Mouse (Mus musculus): ENCODE results near the gene Mlst8. TPM values are rescaled to one million over a fixed set of nuclear protein-coding genes. Genes with fewer than 3 reads are reported as not detected.

The Mlst8 gene
- polyA plus RNA-seq, 1 experiment from 2014 or later, result 29.7 TPM

DNA sequence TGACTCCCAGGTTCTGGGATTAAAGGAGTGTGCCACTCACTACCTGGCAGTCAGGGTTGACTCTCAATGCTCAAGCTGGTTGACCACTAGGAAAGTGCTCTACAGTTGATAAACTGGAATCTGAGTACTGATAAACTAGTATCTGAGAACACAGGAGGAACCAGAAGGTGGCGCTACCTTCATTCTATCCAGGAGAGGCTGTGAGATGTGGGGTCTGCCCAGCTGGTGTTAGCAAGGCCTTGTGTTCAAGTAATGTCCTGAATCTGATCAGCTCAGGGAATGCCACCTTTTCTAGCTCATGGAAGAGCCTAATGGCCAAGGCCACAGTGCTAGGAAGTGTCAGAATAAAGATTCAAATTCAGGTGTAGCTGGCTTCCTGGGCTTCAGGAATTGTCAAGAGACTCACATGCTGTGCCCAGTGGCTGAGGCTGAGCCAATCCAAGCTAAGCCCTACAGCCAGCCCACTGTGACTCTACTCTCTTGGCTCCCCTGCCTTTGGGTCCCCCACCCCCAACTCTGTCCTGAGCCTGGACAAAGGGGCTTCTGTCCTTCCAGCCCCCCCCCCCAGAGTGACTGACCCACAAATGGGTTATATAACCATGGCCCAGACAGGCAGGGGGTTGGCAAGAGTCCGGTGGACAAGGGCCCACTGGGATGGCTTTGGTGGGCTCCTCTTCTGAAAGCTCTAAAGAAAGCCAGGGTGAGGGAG, 15.9 kb upstream of the Mlst8 start:
- 45% methylated on average over 2 of the region's 2 CpGs for WGBS
- Histone ChIP-seq H3K4me1 (ENCODE audit: control insufficient read depth, insufficient read depth, low read length) (peaks cover 6% of the 10 kb centered on the region), H3K9me3 (ENCODE audit: control insufficient read depth, low read length) (no peaks in the 10 kb centered on the region), H3K27me3 (ENCODE audit: control insufficient read depth, insufficient read depth, low read length) (no peaks in the 10 kb centered on the region), H3K27ac (ENCODE audit: low read depth, low read length) (no peak overlapping the region), H3K4me2 (ENCODE audit: low read depth) (no peak overlapping the region), H3K9ac (ENCODE audit: low read length) (no peak overlapping the region), H3K4me3 (ENCODE audit: low read depth, low read length) (no peak overlapping the region), H3K36me3 (ENCODE audit: control insufficient read depth, insufficient read depth, low read length) (peaks cover 4% of the 10 kb centered on the region; the same call in 1 of the 2 replicates)
- no peak for ATAC-seq (ENCODE audit: insufficient read depth, low FRiP score, low TSS enrichment)
- DNase-seq (ENCODE audit: low spot score), result peak; percentile 55

DNA sequence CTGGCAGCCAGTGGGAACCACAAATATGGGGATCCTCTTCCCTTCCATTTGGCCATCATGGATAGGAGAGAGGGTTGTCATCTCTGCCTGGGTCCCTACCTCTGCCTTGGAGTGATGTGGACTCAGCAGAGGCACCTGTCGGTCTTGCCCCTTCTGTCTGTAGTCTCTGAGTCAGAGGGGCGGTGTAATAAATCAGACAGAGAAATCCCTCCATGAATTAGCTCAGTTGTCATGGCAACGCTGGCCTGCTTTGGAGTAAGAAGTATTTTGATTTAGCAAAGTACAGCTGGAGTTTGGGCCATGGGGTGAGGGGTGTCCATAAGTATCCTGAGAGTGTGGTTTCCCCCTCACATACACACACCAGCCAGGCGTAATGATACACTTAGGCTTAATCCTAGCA, 11.5 kb upstream of the Mlst8 start:
- Histone ChIP-seq H3K36me3 (ENCODE audit: control insufficient read depth, insufficient read depth, low read length) (no peaks in the 10 kb centered on the region), H3K4me1 (ENCODE audit: control insufficient read depth, insufficient read depth, low read length) (peaks cover 13% of the 10 kb centered on the region), H3K4me2 (ENCODE audit: low read depth) (peak overlapping the region; percentile 89; the same call in 1 of the 2 replicates), H3K27ac (ENCODE audit: low read depth, low read length) (no peak overlapping the region), H3K4me3 (ENCODE audit: low read depth, low read length) (no peak overlapping the region), H3K27me3 (ENCODE audit: control insufficient read depth, insufficient read depth, low read length) (peaks cover 4% of the 10 kb centered on the region; the same call in 1 of the 2 replicates), H3K9me3 (ENCODE audit: control insufficient read depth, low read length) (no peaks in the 10 kb centered on the region), H3K9ac (ENCODE audit: low read length) (no peak overlapping the region)
- ATAC-seq (ENCODE audit: insufficient read depth, low FRiP score, low TSS enrichment) (no peak), DNase-seq (ENCODE audit: low spot score) (no peak)
- WGBS, result 72% methylated on average over 4 of the region's 4 CpGs

DNA sequence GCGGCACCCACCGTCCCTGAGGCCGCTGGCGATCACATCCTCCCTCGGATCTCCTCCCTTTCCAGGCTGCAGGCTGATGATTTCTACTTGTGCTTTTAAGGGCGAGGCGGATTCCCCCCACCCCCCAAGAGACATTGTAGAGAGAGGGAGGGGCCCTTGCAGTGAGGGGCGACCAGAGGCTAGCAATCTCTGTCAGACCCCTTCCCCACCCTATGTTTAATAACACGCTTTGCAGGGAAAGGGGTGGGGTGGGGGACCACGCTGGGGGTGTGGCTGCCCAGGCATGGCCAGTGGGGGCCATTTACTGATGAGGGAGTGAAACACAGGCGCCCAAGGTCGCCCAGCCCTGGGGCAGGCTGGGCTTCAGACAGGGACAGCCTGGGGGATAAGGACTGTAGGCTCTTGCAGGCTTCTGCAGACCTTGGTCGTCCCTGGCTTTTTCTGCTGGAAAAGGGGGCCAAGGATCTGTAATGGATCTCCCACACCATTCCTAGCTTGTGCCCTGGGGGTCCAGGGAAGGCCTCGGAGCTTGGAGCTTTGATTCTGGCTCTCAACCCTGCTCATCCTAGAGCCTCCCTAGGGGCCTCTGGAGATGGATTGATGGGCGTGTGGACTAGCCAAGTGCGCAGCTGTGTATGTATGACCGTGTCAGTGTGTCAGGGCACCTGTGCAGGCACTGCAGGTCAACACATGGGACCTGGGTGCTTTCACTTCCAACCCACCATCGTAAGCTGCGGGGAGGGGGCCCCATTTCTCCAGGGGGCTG, 10.6 kb upstream of the Mlst8 start:
- peaks cover 4% of the 10 kb centered on the region; the same call in 1 of the 2 replicates for H3K27me3 ChIP-seq (ENCODE audit: control insufficient read depth, insufficient read depth, low read length)
- peaks cover 13% of the 10 kb centered on the region for H3K4me1 ChIP-seq (ENCODE audit: control insufficient read depth, insufficient read depth, low read length)
- H3K36me3 ChIP-seq (ENCODE audit: control insufficient read depth, insufficient read depth, low read length), result no peaks in the 10 kb centered on the region
- peak overlapping the region; percentile 89 for H3K4me2 ChIP-seq (ENCODE audit: low read depth)
- DNase-seq (ENCODE audit: low spot score) (peak; percentile 60), ATAC-seq (ENCODE audit: insufficient read depth, low FRiP score, low TSS enrichment) (peak; percentile 37)
- peak overlapping the region; percentile 76 for H3K27ac ChIP-seq (ENCODE audit: low read depth, low read length)
- WGBS, result 20% methylated on average over 17 of the region's 19 CpGs
- H3K9ac ChIP-seq (ENCODE audit: low read length), result peak overlapping the region; percentile 73
- H3K4me3 ChIP-seq (ENCODE audit: low read depth, low read length), result peak overlapping the region; percentile 60
- H3K9me3 ChIP-seq (ENCODE audit: control insufficient read depth, low read length), result no peaks in the 10 kb centered on the region

DNA sequence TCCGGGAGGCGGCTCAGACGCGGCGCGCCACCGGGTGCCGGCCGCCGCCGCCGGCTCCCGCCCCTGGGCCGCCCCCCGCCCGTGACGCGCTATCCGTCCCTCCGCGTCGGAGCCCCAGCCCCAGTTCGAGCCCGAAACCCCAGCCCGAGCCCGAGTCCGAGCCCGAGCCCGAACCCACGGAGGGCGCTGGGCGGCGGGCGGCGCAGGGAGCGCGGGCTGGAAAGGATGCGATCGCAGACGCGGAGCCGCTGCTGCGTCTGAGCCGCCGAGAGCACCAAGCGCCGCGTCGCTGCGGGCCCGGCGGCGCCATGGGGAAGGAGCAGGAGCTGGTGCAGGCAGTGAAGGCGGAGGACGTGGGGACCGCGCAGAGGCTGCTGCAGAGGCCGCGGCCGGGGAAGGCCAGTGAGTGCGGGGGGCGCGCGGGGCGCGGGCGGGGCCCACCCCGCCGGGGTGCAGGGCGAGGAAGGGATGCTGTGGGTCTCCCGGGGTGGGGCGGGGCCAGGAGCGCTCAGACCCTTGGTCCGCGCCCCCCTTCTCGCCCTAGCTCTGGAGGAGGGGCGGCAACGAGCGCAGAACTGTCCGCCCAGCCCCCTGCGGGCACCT, 9.9 kb upstream of the Mlst8 start:
- ATAC-seq (ENCODE audit: insufficient read depth, low FRiP score, low TSS enrichment), result peak; percentile 70
- under 1% methylated on average over 55 of the region's 81 CpGs for WGBS

DNA sequence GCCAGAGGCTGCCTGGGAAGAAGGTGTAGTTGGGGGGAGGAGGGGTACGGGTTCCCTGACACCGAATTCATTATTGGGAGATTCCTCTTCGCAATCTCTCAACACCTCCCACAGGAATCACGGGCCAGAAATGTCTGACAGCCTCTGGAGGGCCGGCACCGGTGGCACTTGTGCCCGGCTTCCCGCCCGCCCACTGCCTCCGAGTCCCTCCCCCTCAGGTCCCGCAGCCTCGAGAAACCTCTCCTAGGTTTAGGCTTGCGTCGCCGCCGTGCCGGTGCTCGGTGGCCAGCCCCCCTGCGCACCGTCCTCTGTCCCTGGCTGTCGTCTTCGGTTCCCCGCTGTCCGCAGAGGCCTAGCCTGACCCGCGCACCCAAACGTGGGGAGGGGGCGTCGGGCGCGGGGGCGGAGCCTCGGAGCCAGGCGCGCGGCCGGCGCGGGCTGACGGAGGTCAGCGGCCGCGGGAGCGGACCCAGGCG, 9.3 kb upstream of the Mlst8 start, which contains the start of gene Caskin1:
Gene Caskin1 (plus strand): TSS at position 416 of the 476 bp plus-strand sequence.
- Histone ChIP-seq H3K27ac (ENCODE audit: low read depth, low read length) (peak within 1 kb of the TSS; percentile 76), H3K9ac (ENCODE audit: low read length) (peak within 1 kb of the TSS; percentile 73), H3K4me1 (ENCODE audit: control insufficient read depth, insufficient read depth, low read length) (peaks cover 13% of the 10 kb centered on the region), H3K36me3 (ENCODE audit: control insufficient read depth, insufficient read depth, low read length) (no peaks in the 10 kb centered on the region), H3K9me3 (ENCODE audit: control insufficient read depth, low read length) (no peaks in the 10 kb centered on the region), H3K27me3 (ENCODE audit: control insufficient read depth, insufficient read depth, low read length) (peaks cover 4% of the 10 kb centered on the region; the same call in 1 of the 2 replicates), H3K4me2 (ENCODE audit: low read depth) (peak within 1 kb of the TSS; percentile 89), H3K4me3 (ENCODE audit: low read depth, low read length) (peak within 1 kb of the TSS; percentile 60)
- DNase-seq (ENCODE audit: low spot score) (peak; percentile 58), ATAC-seq (ENCODE audit: insufficient read depth, low FRiP score, low TSS enrichment) (peak; percentile 72)
- 0% methylated on average over 45 of the region's 45 CpGs for WGBS

More for the DNA sequence above, 9.9 kb upstream of the Mlst8 start:
- Histone ChIP-seq H3K4me3 (ENCODE audit: low read depth, low read length) (peak overlapping the region; percentile 60), H3K9ac (ENCODE audit: low read length) (peak overlapping the region; percentile 73), H3K27me3 (ENCODE audit: control insufficient read depth, insufficient read depth, low read length) (peaks cover 4% of the 10 kb centered on the region; the same call in 1 of the 2 replicates), H3K9me3 (ENCODE audit: control insufficient read depth, low read length) (no peaks in the 10 kb centered on the region), H3K4me1 (ENCODE audit: control insufficient read depth, insufficient read depth, low read length) (peaks cover 13% of the 10 kb centered on the region), H3K27ac (ENCODE audit: low read depth, low read length) (peak overlapping the region; percentile 76), H3K4me2 (ENCODE audit: low read depth) (peak overlapping the region; percentile 89), H3K36me3 (ENCODE audit: control insufficient read depth, insufficient read depth, low read length) (no peaks in the 10 kb centered on the region)
- DNase-seq (ENCODE audit: low spot score), result peak; percentile 68

DNA sequence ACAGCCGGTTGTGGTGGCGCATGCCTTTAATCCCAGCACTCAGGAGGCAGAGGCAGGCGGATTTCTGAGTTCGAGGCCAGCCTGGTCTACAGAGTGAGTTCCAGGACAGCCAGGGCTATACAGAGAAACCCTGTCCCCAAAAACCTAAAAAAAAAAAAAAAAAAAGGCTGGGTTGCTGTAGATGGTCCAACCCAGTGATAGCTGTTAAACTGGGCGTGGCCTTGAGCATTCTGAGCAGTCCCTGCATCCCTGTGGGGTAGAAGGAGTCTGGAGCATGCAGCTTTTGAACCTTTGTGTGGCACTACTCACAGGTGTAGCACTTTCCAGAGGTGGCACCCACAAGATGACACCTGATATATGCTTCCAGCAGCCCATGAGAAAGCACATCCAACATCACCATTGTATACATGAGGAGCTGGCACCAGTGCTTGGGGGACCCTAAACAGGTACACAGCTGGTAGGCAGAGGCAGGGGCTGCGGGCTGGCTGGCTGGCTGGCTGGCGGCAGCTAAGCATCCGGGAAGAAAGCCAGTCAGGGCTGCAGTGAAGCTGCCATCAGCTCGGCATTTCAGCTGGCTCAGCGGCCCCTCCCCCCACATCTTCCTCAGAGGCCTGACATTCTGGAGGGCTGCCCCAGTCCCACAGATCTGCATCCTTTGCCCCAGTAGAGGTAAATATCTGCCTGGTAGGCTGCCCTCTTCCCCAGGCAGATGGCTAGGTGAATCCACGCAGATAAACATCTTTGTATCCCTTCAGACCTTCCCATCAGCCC, 6.4 kb upstream of the Mlst8 start:
- no peak overlapping the region for H3K4me3 ChIP-seq (ENCODE audit: low read depth, low read length)
- no peak for DNase-seq (ENCODE audit: low spot score)
- peaks cover 4% of the 10 kb centered on the region; the same call in 1 of the 2 replicates for H3K27me3 ChIP-seq (ENCODE audit: control insufficient read depth, insufficient read depth, low read length)
- H3K27ac ChIP-seq (ENCODE audit: low read depth, low read length), result no peak overlapping the region
- 50% methylated on average over 11 of the region's 11 CpGs for WGBS
- H3K36me3 ChIP-seq (ENCODE audit: control insufficient read depth, insufficient read depth, low read length), result no peaks in the 10 kb centered on the region
- no peak overlapping the region for H3K4me2 ChIP-seq (ENCODE audit: low read depth)
- ATAC-seq (ENCODE audit: insufficient read depth, low FRiP score, low TSS enrichment), result no peak
- H3K9ac ChIP-seq (ENCODE audit: low read length), result no peak overlapping the region; the same call in 1 of the 2 replicates
- peaks cover 12% of the 10 kb centered on the region for H3K4me1 ChIP-seq (ENCODE audit: control insufficient read depth, insufficient read depth, low read length)
- no peaks in the 10 kb centered on the region for H3K9me3 ChIP-seq (ENCODE audit: control insufficient read depth, low read length)

DNA sequence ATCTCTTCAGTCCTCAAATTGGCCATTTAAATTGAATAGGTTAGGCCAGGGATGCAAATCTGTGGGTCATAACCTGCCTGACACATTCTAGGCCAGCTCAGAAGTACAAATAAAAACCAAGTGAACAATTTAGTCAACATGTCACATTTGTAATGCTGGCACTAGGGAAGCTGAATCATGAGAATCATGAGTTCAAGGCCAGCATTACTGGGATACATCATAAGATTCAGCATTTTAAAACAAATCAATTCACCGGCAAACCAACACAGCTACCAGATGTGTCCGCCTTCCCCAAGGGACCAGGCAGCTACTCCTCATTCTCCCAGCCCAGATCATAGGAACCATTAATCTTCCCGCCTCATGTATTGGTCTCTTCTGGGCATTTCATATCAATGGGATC, 4.6 kb upstream of the Mlst8 start:
- DNase-seq (ENCODE audit: low spot score), result no peak
- peaks cover 4% of the 10 kb centered on the region; the same call in 1 of the 2 replicates for H3K27me3 ChIP-seq (ENCODE audit: control insufficient read depth, insufficient read depth, low read length)
- no peak for ATAC-seq (ENCODE audit: insufficient read depth, low FRiP score, low TSS enrichment)
- H3K9ac ChIP-seq (ENCODE audit: low read length), result no peak overlapping the region
- no peaks in the 10 kb centered on the region for H3K36me3 ChIP-seq (ENCODE audit: control insufficient read depth, insufficient read depth, low read length)
- no peak overlapping the region for H3K4me3 ChIP-seq (ENCODE audit: low read depth, low read length)
- WGBS, result 72% methylated on average over 3 of the region's 3 CpGs
- no peaks in the 10 kb centered on the region for H3K9me3 ChIP-seq (ENCODE audit: control insufficient read depth, low read length)
- no peak overlapping the region for H3K4me2 ChIP-seq (ENCODE audit: low read depth)
- H3K4me1 ChIP-seq (ENCODE audit: control insufficient read depth, insufficient read depth, low read length), result no peaks in the 10 kb centered on the region
- no peak overlapping the region for H3K27ac ChIP-seq (ENCODE audit: low read depth, low read length)
